Mouse (Mus musculus) liver, adult 2 months (tissue): Measurements from ENCODE around the gene Slc45a3.

Experiments used
- CTCF ChIP-seq: fragments of 200-500 bp; IDR thresholded peaks from 2 replicates; pipeline ENCODE4 v1.5.1; 2011; ENCODE audit warnings: low read depth, low read length, control low read depth
- POLR2A ChIP-seq: fragments of 200-500 bp; IDR thresholded peaks from 2 replicates; pipeline ENCODE4 v1.6.1; 2011; ENCODE audit warnings: low read length, control low read depth; ENCODE audit not compliant: insufficient read depth; ENCODE audit errors: extremely low read depth

DNA sequence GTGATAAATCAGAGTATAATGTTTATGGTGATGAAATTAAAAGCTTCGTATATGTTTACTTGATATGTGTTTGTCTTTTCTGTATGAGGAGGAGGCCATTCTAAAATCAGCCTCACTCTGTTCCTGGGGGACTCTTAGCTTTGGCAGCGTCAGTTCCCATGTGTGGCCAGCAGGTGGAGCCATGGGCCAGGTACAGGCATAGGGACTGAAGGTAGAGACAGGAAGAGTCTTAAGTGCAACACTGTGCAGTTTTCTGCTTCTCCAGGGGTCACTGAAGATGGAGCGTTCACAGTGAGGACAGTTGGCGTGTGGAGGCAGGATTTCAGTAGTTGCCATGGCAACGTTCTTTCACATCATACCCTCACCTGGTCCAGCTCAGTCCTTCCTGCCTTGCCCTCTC, 20.1 kb downstream of the Slc45a3 start:
- TF ChIP-seq CTCF = peak; percentile 99
- no peak for TF ChIP-seq POLR2A
